Mouse (Mus musculus): Measurements from ENCODE around the gene Tst.
A peak's percentile ranks its signal among the peaks of the same experiment; 100 is the strongest.

The Tst gene

GRCm38 (mm10) chr15:78429871-78430622 lies 24.3 kb upstream of the Tst start:
- DNase-seq, result no peak

- no peak for DNase-seq
Observed at GRCm38 (mm10) chr15:78429139-78429459, 23.4 kb upstream of the Tst start.

GRCm38 (mm10) chr15:78428391-78429138 lies 22.9 kb upstream of the Tst start, which contains the start of gene Kctd17:
Kctd17 (plus strand) TSS chr15:78428564.
- peak in 1 of 2 experiments; percentile 37 for DNase-seq

GRCm38 (mm10) chr15:78425230-78425629 lies 19.5 kb upstream of the Tst start:
- no peak for DNase-seq

GRCm38 (mm10) chr15:78424507-78424906 lies 18.8 kb upstream of the Tst start:
- no peak for DNase-seq

- peak; percentile 63 to 83 for DNase-seq
Observed at GRCm38 (mm10) chr15:78422046-78422956, 16.6 kb upstream of the Tst start.

GRCm38 (mm10) chr15:78420395-78420794 lies 14.7 kb upstream of the Tst start:
- DNase-seq, result no peak

- DNase-seq, result no peak
Observed at GRCm38 (mm10) chr15:78416937-78417336, 11.2 kb upstream of the Tst start.

GRCm38 (mm10) chr15:78414157-78414556 lies 8.4 kb upstream of the Tst start:
- no peak for DNase-seq

GRCm38 (mm10) chr15:78413719-78414117 lies 8.0 kb upstream of the Tst start:
- no peak for DNase-seq

GRCm38 (mm10) chr15:78413083-78413718 lies 7.5 kb upstream of the Tst start:
- DNase-seq, result no peak

GRCm38 (mm10) chr15:78409570-78410052 lies 3.9 kb upstream of the Tst start:
- no peak for DNase-seq

GRCm38 (mm10) chr15:78406293-78406934 lies 707 bp upstream of the Tst start, which contains the start of gene Mpst:
Mpst (plus strand) TSS chr15:78406416.
- DNase-seq, result peak; percentile 79 to 85

GRCm38 (mm10) chr15:78405098-78405497 lies 609 bp downstream of the Tst start:
- no peak for DNase-seq

GRCm38 (mm10) chr15:78403896-78404295 lies 1.8 kb downstream of the Tst start:
- DNase-seq, result no peak

- DNase-seq, result no peak
Observed at GRCm38 (mm10) chr15:78403301-78403741, 2.4 kb downstream of the Tst start.

GRCm38 (mm10) chr15:78402423-78402822 lies 3.3 kb downstream of the Tst start:
- DNase-seq, result no peak

- DNase-seq, result no peak
Observed at GRCm38 (mm10) chr15:78401921-78402320, 3.8 kb downstream of the Tst start.

- no peak for DNase-seq
Observed at GRCm38 (mm10) chr15:78401345-78401744, 4.4 kb downstream of the Tst start.

- no peak for DNase-seq
Observed at GRCm38 (mm10) chr15:78395478-78395962, 10.2 kb downstream of the Tst start, which contains the start of gene Tex33. Tex33 (minus strand) TSS chr15:78395912.

- no peak for DNase-seq
Observed at GRCm38 (mm10) chr15:78390855-78391254, 14.9 kb downstream of the Tst start.

- no peak for DNase-seq
Observed at GRCm38 (mm10) chr15:78385564-78385963, 20.1 kb downstream of the Tst start.
